Comparison of ENCODE assay signal across 20 mouse cellular contexts in genomic region chr15:28466591-28467247, GRCm38 (mm10).
DNase-seq lines count a peak whose midpoint lies in the region; TF ChIP-seq lines count a peak whose summit lies in the region.
"Had no signal": no experiment of that assay in that cellular context is flagged by ENCODE, and none has a peak within 500 bp of the region (broad histone marks: within the 10 kb centered on the region; RNA-seq: fewer than 3 reads in every experiment).

No protein-coding gene starts in this region.

- no peak for TF ChIP-seq CTCF in CH12.LX (conservative IDR thresholded peaks at IDR 0.05 in 1 of 2, IDR thresholded peaks at IDR 0.05 in 1 of 2; ENCODE audit: low read depth in 2 of 2, low read length in 2 of 2)

- dilution Hi-C loops in CH12.LX (cut with MboI; ENCODE audit: extremely low pct_ligation_motif_present, extremely low pct_unique_long_range_greater_than_20kb, low sequenced_read_pairs) = no loop called here

- H3K4me1 ChIP-seq in CH12.LX (ENCODE audit: control insufficient read depth in 1 of 2, insufficient read depth in 2 of 2) = no peaks in the 10 kb centered on the region
- H3K4me1 ChIP-seq: embryonic facial prominence, embryonic 15.5 days; heart, embryonic 10.5 days; kidney, embryonic 15.5 days; midbrain, embryonic 10.5 days; neural tube, embryonic 15.5 days had no signal

- no peaks in the 10 kb centered on the region for H3K27me3 ChIP-seq in CH12.LX (replicated peaks)
- H3K27me3 ChIP-seq: embryonic facial prominence, embryonic 15.5 days; kidney, embryonic 15.5 days; neural tube, embryonic 15.5 days had no signal

- H3K79me2 ChIP-seq in CH12.LX (replicated peaks; ENCODE audit: control insufficient read depth, extremely low read depth, insufficient read depth, poor library complexity, severe bottlenecking) = no peaks in the 10 kb centered on the region

- DNase-seq in cerebellum, postnatal 10 days = peak; percentile 16
- DNase-seq in cerebellum, adult 9-10 months = no peak
- no peak for DNase-seq in CH12.LX (ENCODE audit: extremely low read depth)
- peak; percentile 57 for DNase-seq in layer of hippocampus, adult 11-12 months (ENCODE audit: low spot score)
- peak; percentile 13 to 24 for DNase-seq in layer of hippocampus, postnatal 10 days (ENCODE audit: low spot score in 2 of 2)
- DNase-seq in spleen, postnatal 10 days (ENCODE audit: low spot score in 2 of 2) = no peak
- DNase-seq in adrenal gland, adult 2 months = no peak
- DNase-seq in left cerebral cortex, adult 18-20 months (ENCODE audit: low spot score in 2 of 2) = no peak
- DNase-seq: cerebellum, adult 2 months; gastrocnemius, postnatal 10 days; kidney, postnatal 36 days; lung, postnatal 4 days; right cerebral cortex, adult 18-20 months had no signal

- no peak overlapping the region for H3K4me3 ChIP-seq in CH12.LX (replicated peaks in 1 of 3; ENCODE audit: low read depth in 2 of 3, low read length in 2 of 3, poor library complexity in 1 of 3)
- H3K4me3 ChIP-seq: embryonic facial prominence, embryonic 15.5 days; heart, embryonic 10.5 days; kidney, embryonic 15.5 days; midbrain, embryonic 10.5 days; neural tube, embryonic 15.5 days had no signal

- peaks cover 50% of the 10 kb centered on the region for H3K9me3 ChIP-seq in CH12.LX (replicated peaks; ENCODE audit: low read length)
- H3K9me3 ChIP-seq: embryonic facial prominence, embryonic 15.5 days; heart, embryonic 10.5 days; kidney, embryonic 15.5 days; midbrain, embryonic 10.5 days; neural tube, embryonic 15.5 days had no signal

- in situ Hi-C loops in CH12.LX (cut with MboI; ENCODE audit: low pct_ligation_motif_present, low pct_unique_long_range_greater_than_20kb, low sequenced_read_pairs) = no loop called here

- H3K4me2 ChIP-seq in CH12.LX (ENCODE audit: insufficient read depth, low read depth, poor library complexity, severe bottlenecking) = no peak overlapping the region
- H3K4me2 ChIP-seq: embryonic facial prominence, embryonic 15.5 days; kidney, embryonic 15.5 days; neural tube, embryonic 15.5 days had no signal

- no peak for TF ChIP-seq POLR2A in CH12.LX (IDR thresholded peaks at IDR 0.05; ENCODE audit: low read depth, low read length)

- no peaks in the 10 kb centered on the region for H3K36me3 ChIP-seq in CH12.LX (replicated peaks in 1 of 2; ENCODE audit: control insufficient read depth in 1 of 2, insufficient read depth in 1 of 2, low read length in 1 of 2)
- H3K36me3 ChIP-seq: embryonic facial prominence, embryonic 15.5 days; heart, embryonic 10.5 days; kidney, embryonic 15.5 days; midbrain, embryonic 10.5 days; neural tube, embryonic 15.5 days had no signal

- H3K27ac ChIP-seq in CH12.LX (ENCODE audit: insufficient read depth, low read depth) = peak overlapping the region; percentile 2; the same call in 1 of the 2 replicates
- H3K27ac ChIP-seq: embryonic facial prominence, embryonic 15.5 days; heart, embryonic 10.5 days; hindbrain, postnatal 0 days; kidney, embryonic 15.5 days; midbrain, embryonic 10.5 days; neural tube, embryonic 15.5 days; stomach, postnatal 0 days had no signal

- no peak for TF ChIP-seq EP300 in CH12.LX (IDR thresholded peaks at IDR 0.05; ENCODE audit: low read length)

- no peak for TF ChIP-seq RAD21 in CH12.LX (IDR thresholded peaks at IDR 0.05; ENCODE audit: low read depth, low read length)

- H3K9ac ChIP-seq in CH12.LX (ENCODE audit: insufficient read depth, low read depth) = no peak overlapping the region
- H3K9ac ChIP-seq: embryonic facial prominence, embryonic 15.5 days; kidney, embryonic 15.5 days; neural tube, embryonic 15.5 days had no signal

TF ChIP-seq in CH12.LX, 34 proteins besides CTCF, POLR2A, EP300 and RAD21:
- TF ChIP-seq MEF2A (IDR thresholded peaks at IDR 0.05; ENCODE audit: borderline replicate concordance, low read depth, low read length) (no peak), POLR2AphosphoS2 (IDR thresholded peaks at IDR 0.05; ENCODE audit: low read depth, low read length) (no peak), CHD1 (IDR thresholded peaks at IDR 0.05; ENCODE audit: low read depth, low read length) (no peak), JUND (conservative IDR thresholded peaks at IDR 0.05; ENCODE audit: low read depth, low read length) (no peak), USF1 (IDR thresholded peaks at IDR 0.05; ENCODE audit: low read depth, low read length) (no peak), ZMIZ1 (IDR thresholded peaks at IDR 0.05; ENCODE audit: low read depth, low read length) (no peak), SIN3A (IDR thresholded peaks at IDR 0.05; ENCODE audit: low read length) (no peak), MYC (IDR thresholded peaks at IDR 0.05; ENCODE audit: low read depth, low read length) (no peak), BHLHE40 (IDR thresholded peaks at IDR 0.05; ENCODE audit: low read depth, low read length) (no peak), NRF1 (IDR thresholded peaks at IDR 0.05; ENCODE audit: low read depth, low read length) (no peak), GABPA (IDR thresholded peaks at IDR 0.05; ENCODE audit: insufficient replicate concordance, low read depth, low read length) (no peak), KAT2A (IDR thresholded peaks at IDR 0.05; ENCODE audit: insufficient replicate concordance, low read length) (no peak), ZC3H11A (IDR thresholded peaks at IDR 0.05; ENCODE audit: low read depth, low read length) (no peak)

Comparison
In these comparisons a context has a peak if more than half of its experiments do, and no peak if none do; other contexts are left out.
1. DNase-seq: peak in cerebellum, postnatal 10 days (2 of 2), layer of hippocampus, adult 11-12 months (single experiment) and layer of hippocampus, postnatal 10 days (2 of 2); none in cerebellum, adult 9-10 months (single experiment), CH12.LX (single experiment), spleen, postnatal 10 days (0 of 2), adrenal gland, adult 2 months (single experiment) and left cerebral cortex, adult 18-20 months (0 of 2).